Mouse (Mus musculus) MEL (cell line): ENCODE data around the gene AC170998.1. TPM values are rescaled to one million over a fixed set of nuclear protein-coding genes. Genes with fewer than 3 reads are reported as not detected.
A peak's percentile ranks its signal among the peaks of the same experiment; 100 is the strongest.

Experiments used
- DNase-seq: peaks from one replicate; pipeline ENCODE4 v3.0.0; 2011; ENCODE audit warnings: low read depth, low spot score
- H3K27ac ChIP-seq: 2 replicates; pipeline ENCODE4 v1.5.1; 2012; ENCODE audit warnings: low read depth, mild to moderate bottlenecking, control low read depth, low read length, moderate library complexity; ENCODE audit not compliant: control insufficient read depth
- H3K27me3 ChIP-seq, 2 experiments: fragments of 150-350 bp in 1 of 2; sonication (generic) in 1 of 2; 2 replicates each; pipeline ENCODE4 v1.6.1; 2012; ENCODE audit warnings: low read length in 2 of 2, mild to moderate bottlenecking in 2 of 2, improper control_type of control experiment in 1 of 2, moderate library complexity in 1 of 2; ENCODE audit not compliant: insufficient read depth in 2 of 2, control insufficient read depth in 1 of 2
- H3K36me3 ChIP-seq, 2 experiments: 2 replicates each; pipeline ENCODE4 v1.6.1; 2012 to 2014; ENCODE audit warnings: low read length in 2 of 2, improper control_type of control experiment in 1 of 2, inconsistent platforms in 1 of 2, mild to moderate bottlenecking in 1 of 2; ENCODE audit not compliant: insufficient read depth in 2 of 2, control insufficient read depth in 1 of 2
- H3K4me1 ChIP-seq, 2 experiments: fragments of 150-350 bp in 1 of 2; sonication (generic) in 1 of 2; 2 replicates each; pipeline ENCODE4 v1.6.1; 2012; ENCODE audit warnings: low read length in 2 of 2, improper control_type of control experiment in 1 of 2, mild to moderate bottlenecking in 1 of 2; ENCODE audit not compliant: insufficient read depth in 2 of 2, control insufficient read depth in 1 of 2
- H3K4me3 ChIP-seq, 2 experiments: fragments of 150-350 bp in 1 of 2; sonication (generic) in 1 of 2; 2 replicates each; pipeline ENCODE4 v1.5.1; 2012; ENCODE audit warnings: low read depth in 2 of 2, low read length in 2 of 2, mild to moderate bottlenecking in 2 of 2, moderate library complexity in 2 of 2, control low read depth in 1 of 2, improper control_type of control experiment in 1 of 2; ENCODE audit not compliant: control insufficient read depth in 1 of 2, insufficient read depth in 1 of 2
- H3K79me2 ChIP-seq: 2 replicates; pipeline ENCODE4 v1.6.1; 2012; ENCODE audit warnings: mild to moderate bottlenecking, low read length, moderate library complexity; ENCODE audit not compliant: control insufficient read depth, poor library complexity, insufficient read depth
- H3K9ac ChIP-seq: 2 replicates; pipeline ENCODE4 v1.6.1; 2012; ENCODE audit warnings: low read depth, mild to moderate bottlenecking, control low read depth, low read length, moderate library complexity; ENCODE audit not compliant: control insufficient read depth, poor library complexity, severe bottlenecking
- H3K9me3 ChIP-seq: fragments of 150-350 bp; sonication (generic); replicated peaks from 2 replicates; pipeline ENCODE4 v1.6.1; 2012; ENCODE audit warnings: mild to moderate bottlenecking, low read length, improper control_type of control experiment, moderate library complexity; ENCODE audit not compliant: insufficient read depth
- CTCF ChIP-seq, 3 experiments: IDR thresholded peaks in 2 of 3; conservative IDR thresholded peaks in 1 of 3; 2 replicates each; pipeline ENCODE4 v1.5.1; 2011 to 2012; ENCODE audit warnings: low read length in 3 of 3, low read depth in 2 of 3, mild to moderate bottlenecking in 2 of 3, improper control_type of control experiment in 1 of 3, inconsistent platforms in 1 of 3, mixed read lengths in 1 of 3, moderate library complexity in 1 of 3; ENCODE audit not compliant: control insufficient read depth in 1 of 3, insufficient read depth in 1 of 3, poor library complexity in 1 of 3, severe bottlenecking in 1 of 3
- ELF1 ChIP-seq: IDR thresholded peaks from 2 replicates; pipeline ENCODE4 v1.6.1; 2014; ENCODE audit warnings: low read depth, mild to moderate bottlenecking, inconsistent platforms, low read length, improper control_type of control experiment, moderate library complexity
- EP300 ChIP-seq, 2 experiments: IDR thresholded peaks; 2 replicates each; pipeline ENCODE4 v1.6.1; 2011; ENCODE audit warnings: improper control_type of control experiment in 2 of 2, low read length in 2 of 2, low read depth in 1 of 2, mild to moderate bottlenecking in 1 of 2
- KAT2A ChIP-seq: conservative IDR thresholded peaks from 2 replicates; pipeline ENCODE4 v1.6.1; 2012; ENCODE audit warnings: low read depth, low read length, improper control_type of control experiment, inconsistent platforms
- MAX ChIP-seq: IDR thresholded peaks from 2 replicates; pipeline ENCODE4 v1.6.1; 2011; ENCODE audit warnings: low read length, improper control_type of control experiment
- MEF2A ChIP-seq: IDR thresholded peaks from 2 replicates; pipeline ENCODE4 v1.6.1; 2014; ENCODE audit warnings: low read depth, mild to moderate bottlenecking, inconsistent platforms, low read length, improper control_type of control experiment; ENCODE audit not compliant: poor library complexity, insufficient replicate concordance, severe bottlenecking; ENCODE audit errors: extremely low read depth
- MYB ChIP-seq: IDR thresholded peaks from 2 replicates; pipeline ENCODE4 v1.6.1; 2011; ENCODE audit warnings: mild to moderate bottlenecking, low read depth, low read length, improper control_type of control experiment
- NRF1 ChIP-seq: IDR thresholded peaks from 2 replicates; pipeline ENCODE4 v1.6.1; 2014; ENCODE audit warnings: low read depth, mild to moderate bottlenecking, inconsistent platforms, low read length, improper control_type of control experiment, moderate library complexity; ENCODE audit not compliant: poor library complexity, insufficient read depth, severe bottlenecking
- POLR2AphosphoS2 ChIP-seq: IDR thresholded peaks from 2 replicates; pipeline ENCODE4 v1.6.1; 2011; ENCODE audit warnings: low read length, improper control_type of control experiment
- RCOR1 ChIP-seq: IDR thresholded peaks from 2 replicates; pipeline ENCODE4 v1.6.1; 2012; ENCODE audit warnings: low read depth, mild to moderate bottlenecking, inconsistent platforms, low read length, improper control_type of control experiment
- SMC3 ChIP-seq: IDR thresholded peaks from 2 replicates; pipeline ENCODE4 v1.6.1; 2011; ENCODE audit warnings: low read depth, low read length, improper control_type of control experiment
- ZKSCAN1 ChIP-seq: IDR thresholded peaks from 2 replicates; pipeline ENCODE4 v1.6.1; 2012; ENCODE audit warnings: low read depth, mild to moderate bottlenecking, inconsistent platforms, low read length, improper control_type of control experiment, moderate library complexity
- ZMIZ1 ChIP-seq: IDR thresholded peaks from 2 replicates; pipeline ENCODE4 v1.6.1; 2012; ENCODE audit warnings: low read depth, mild to moderate bottlenecking, inconsistent platforms, low read length, improper control_type of control experiment, moderate library complexity
- polyA plus RNA-seq, 2 experiments: library from polyadenylated mRNA; stranded (reverse) in 1 of 2; unstranded in 1 of 2; fragments of >175 nt in 1 of 2; fragments of >200 nt in 1 of 2; gene quantifications; 2 replicates each; pipeline versions ENCODE4 v1.2.1 to v1.2.4; 2012; ENCODE audit warnings: low replicate concordance in 2 of 2, low read depth in 1 of 2; ENCODE audit not compliant: insufficient read length in 2 of 2, insufficient read depth in 1 of 2, missing spikeins in 1 of 2
- total RNA-seq: library from RNA; depleted of rRNA; stranded (reverse); fragments of 300-350 nt; gene quantifications from 2 replicates; pipeline ENCODE4 v1.2.3, GENCODE M21; 2012

The AC170998.1 gene
- total and polyA plus RNA-seq, 3 experiments: 0.42 TPM; not detected in 1

DNA sequence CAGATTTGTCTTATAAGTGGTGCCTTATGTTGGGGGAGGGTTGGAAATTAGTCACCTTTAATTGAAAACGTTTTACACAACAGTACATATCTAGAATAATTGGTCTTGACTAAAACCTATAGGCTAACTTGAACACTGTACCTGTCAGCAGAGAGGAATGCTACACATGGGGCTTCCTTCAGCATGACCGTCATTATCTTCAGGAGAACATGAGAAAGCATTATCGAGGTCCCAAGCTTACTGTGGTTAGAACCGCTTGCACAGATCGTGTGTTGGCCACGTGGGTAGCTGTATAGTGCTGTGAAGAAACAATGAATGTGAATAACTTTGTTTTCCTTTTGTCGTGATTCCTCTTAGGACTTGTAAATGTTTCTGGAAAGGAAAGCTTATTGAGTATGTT lies 26.1 kb upstream of the AC170998.1 start (continued):
- TF ChIP-seq CTCF (IDR thresholded peaks at IDR 0.05 in 2 of 3, conservative IDR thresholded peaks at IDR 0.05 in 1 of 3; ENCODE audit: control insufficient read depth in 1 of 3, insufficient read depth in 1 of 3, low read depth in 2 of 3, low read length in 3 of 3, poor library complexity in 1 of 3, severe bottlenecking in 1 of 3): no peak

DNA sequence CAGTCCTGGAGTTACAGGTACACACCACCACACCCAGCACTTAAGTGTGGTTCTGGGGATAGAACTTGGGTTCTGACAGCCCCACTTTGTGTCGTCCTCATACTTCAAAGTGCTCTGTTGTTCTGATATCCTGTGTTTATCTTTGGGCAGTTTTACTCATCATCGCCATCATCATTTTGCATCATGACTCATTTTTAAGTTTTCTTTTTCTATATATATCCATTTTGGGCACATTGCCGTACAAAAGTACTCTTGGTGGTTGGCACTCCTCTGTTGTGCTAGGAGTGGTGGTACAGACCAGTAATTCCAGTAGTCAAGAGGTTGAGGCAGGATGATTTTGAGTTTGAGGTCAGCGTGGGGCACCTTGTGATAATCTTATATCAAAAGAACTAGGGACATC lies 24.7 kb upstream of the AC170998.1 start:
- Histone ChIP-seq H3K79me2 (peaks cover 65% of the 10 kb centered on the region), H3K4me1 (peaks cover 13 to 49% of the 10 kb centered on the region in 2 experiments), H3K9ac (no peak overlapping the region), H3K36me3 (peaks cover 5 to 80% of the 10 kb centered on the region in 2 experiments), H3K27me3 (no peaks in the 10 kb centered on the region), H3K4me3 (no peak overlapping the region), H3K27ac (no peak overlapping the region), H3K9me3 (no peaks in the 10 kb centered on the region)
- DNase-seq: no peak
- TF ChIP-seq SMC3 (no peak), KAT2A (no peak), EP300 (IDR thresholded peaks at IDR 0.05; ENCODE audit: low read depth in 1 of 2, low read length in 2 of 2) (no peak), MYB (no peak), ZKSCAN1 (no peak), NRF1 (no peak), ZMIZ1 (no peak)

DNA sequence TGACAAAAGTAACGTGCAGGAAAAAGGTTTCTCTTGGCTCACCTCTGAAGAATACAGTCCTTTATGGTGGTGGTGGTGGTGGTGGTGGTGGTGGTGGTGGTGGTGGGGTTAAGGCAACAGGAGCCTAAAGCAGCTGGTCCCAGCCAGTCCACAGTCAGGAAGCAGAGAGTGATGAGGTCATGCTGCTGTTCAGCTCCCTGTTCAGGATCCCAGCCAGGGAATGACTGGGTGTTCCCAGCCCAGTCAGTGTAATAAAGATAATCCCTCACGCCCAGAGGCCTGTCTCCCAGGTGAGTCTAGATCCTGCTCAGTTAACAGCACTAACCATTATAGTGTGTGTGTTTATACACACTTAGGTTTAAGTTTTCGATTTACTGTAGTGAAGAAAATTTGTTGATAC lies 24.1 kb upstream of the AC170998.1 start:
- no peak for DNase-seq
- Histone ChIP-seq H3K4me1 (peaks cover 10 to 44% of the 10 kb centered on the region in 2 experiments), H3K9me3 (no peaks in the 10 kb centered on the region), H3K27ac (no peak overlapping the region), H3K79me2 (peaks cover 63% of the 10 kb centered on the region), H3K9ac (no peak overlapping the region), H3K27me3 (no peaks in the 10 kb centered on the region), H3K36me3 (peaks cover 5 to 76% of the 10 kb centered on the region in 2 experiments), H3K4me3 (no peak overlapping the region)
- no peak for TF ChIP-seq MEF2A
- no peak for TF ChIP-seq RCOR1
- no peak for TF ChIP-seq MAX
- no peak for TF ChIP-seq POLR2AphosphoS2
- no peak for TF ChIP-seq ELF1

DNA sequence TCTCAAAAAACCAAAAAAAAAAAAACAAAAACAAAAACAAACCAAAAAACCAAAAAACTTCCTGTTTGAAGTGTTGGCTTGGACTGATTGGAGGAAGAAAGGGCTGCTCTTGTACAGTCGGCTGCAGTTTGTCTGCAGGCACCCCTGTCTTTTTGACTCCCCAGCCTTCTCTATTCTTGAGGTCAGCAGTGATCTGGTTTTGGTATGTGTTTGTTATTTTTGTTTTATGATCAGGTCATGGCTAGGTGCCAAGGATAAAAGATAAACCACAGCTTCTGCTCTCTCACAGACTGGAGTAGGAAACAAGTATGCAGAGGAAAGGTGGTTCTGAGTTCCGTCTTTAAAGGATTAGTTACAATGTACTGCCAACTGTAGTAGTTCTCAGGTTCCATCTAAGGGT lies 23.2 kb upstream of the AC170998.1 start:
- DNase-seq: peak; percentile 71
- peaks cover 60% of the 10 kb centered on the region for H3K79me2 ChIP-seq
- H3K36me3 ChIP-seq: peaks cover 5 to 68% of the 10 kb centered on the region in 2 experiments

More for the DNA sequence above, 23.2 kb upstream of the AC170998.1 start:
- no peak overlapping the region for H3K9ac ChIP-seq
- TF ChIP-seq MEF2A: no peak
- peak; percentile 24; the same call in 1 of the 2 replicates for TF ChIP-seq RCOR1
- H3K4me3 ChIP-seq: no peak overlapping the region
- peaks cover 9 to 36% of the 10 kb centered on the region in 2 experiments for H3K4me1 ChIP-seq
- H3K9me3 ChIP-seq: no peaks in the 10 kb centered on the region
- H3K27ac ChIP-seq: no peak overlapping the region
- no peaks in the 10 kb centered on the region for H3K27me3 ChIP-seq
